Mouse (Mus musculus) spleen, adult 2 months (tissue): ENCODE results near the gene Cpne2.

ENCODE experiments used
- CTCF ChIP-seq: fragments of 200-500 bp; IDR thresholded peaks from 2 replicates; pipeline ENCODE4 v1.5.1; 2011; ENCODE audit warnings: mild to moderate bottlenecking, inconsistent platforms; ENCODE audit not compliant: insufficient read depth, insufficient read length, insufficient replicate concordance; ENCODE audit errors: extremely low read depth
- POLR2A ChIP-seq: fragments of 200-500 bp; IDR thresholded peaks from 2 replicates; pipeline ENCODE4 v1.6.1; 2011; ENCODE audit warnings: low read depth, low read length, inconsistent platforms

GRCm38 (mm10) chr8:94561256-94561655, 28.5 kb downstream of the Cpne2 start:
- no peak for TF ChIP-seq POLR2A
- TF ChIP-seq CTCF = no peak
